Mouse (Mus musculus) adrenal gland, adult 18-20 months (tissue): ENCODE results near the gene Nceh1. TPM values are rescaled to one million over a fixed set of nuclear protein-coding genes. Genes with fewer than 3 reads are reported as not detected.

Experiments
- DNase-seq, 2 experiments: peaks; one replicate each; pipeline ENCODE4 v3.0.0; 2021 to 2022; ENCODE audit warnings: low spot score in 2 of 2
- total RNA-seq, 2 experiments: library from RNA; stranded (reverse); gene quantifications; 1 replicate in 1 of 2; 2 replicates in 1 of 2; pipeline ENCODE4 v1.2.3; 2021

Nceh1 gene
- total RNA-seq, 2 experiments from 2014 or later: 58.0 to 207 TPM

GRCm38 (mm10) chr3:27189320-27190261 is 6.8 kb downstream of the Nceh1 start:
- DNase-seq: peak; percentile 83

GRCm38 (mm10) chr3:27190865-27191264 is 8.1 kb downstream of the Nceh1 start:
- no peak for DNase-seq

DNA sequence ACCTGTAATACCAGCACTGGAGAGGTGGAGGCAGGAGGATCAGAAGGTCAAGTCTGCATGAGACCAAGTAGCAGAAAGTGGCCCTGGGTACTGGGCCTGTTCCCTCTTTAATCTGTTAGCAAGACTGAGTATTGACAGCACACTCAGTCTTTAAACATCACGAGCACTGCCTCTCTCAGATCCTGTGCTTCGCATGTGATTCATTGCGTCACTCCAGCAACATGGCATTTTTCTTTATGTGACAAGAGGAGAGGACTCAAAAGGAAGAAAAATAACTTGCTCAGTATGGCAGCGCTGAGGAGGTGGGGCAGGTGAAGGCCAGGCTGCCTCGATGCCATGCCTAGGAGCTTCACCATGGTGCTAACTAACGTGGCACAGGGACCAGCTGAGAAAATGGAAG is 9.1 kb downstream of the Nceh1 start:
- DNase-seq: no peak

DNA sequence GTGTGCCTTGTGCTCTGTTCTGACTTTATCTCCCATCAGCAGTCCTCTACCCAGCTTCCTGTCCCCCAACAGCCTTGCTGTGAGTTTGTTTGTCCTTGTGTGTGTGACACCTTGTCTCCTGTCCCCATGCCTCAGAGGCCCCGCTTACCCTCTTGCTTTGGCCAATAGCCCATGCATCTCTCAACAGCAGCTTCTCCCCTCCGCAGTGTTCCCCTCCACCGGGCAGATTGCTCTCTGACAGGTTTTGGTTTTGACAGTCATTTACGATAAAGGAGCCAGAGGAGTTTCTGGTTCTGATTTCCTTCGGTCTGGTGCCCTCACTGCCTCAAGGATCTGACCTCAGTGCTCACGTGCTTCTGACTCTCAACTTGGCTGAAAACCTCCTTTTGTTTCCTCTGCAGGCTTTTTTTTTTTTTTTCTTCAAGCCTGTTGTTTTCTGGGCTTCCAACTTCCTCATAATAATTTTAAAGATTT is 11.1 kb downstream of the Nceh1 start:
- DNase-seq: peak in 1 of 2 experiments; percentile 41

DNA sequence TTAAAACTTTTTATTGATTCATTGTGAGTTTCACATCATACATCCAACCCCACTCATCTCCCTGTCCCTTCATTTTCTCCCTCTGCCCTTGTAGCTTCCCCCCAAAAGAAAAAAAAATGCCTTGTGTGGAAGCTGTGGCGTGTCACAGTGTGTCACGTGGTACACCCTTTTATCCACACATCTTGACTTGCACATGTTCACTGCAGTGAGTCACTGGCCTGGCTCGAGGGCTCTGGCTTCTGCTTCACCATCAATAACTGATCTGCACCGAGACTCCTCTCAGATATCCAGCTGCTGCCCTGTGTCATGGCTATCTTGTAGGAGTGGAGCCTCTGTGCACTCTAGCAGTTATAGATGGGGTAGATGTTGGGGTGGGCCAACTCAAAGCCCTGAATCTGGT is 12.4 kb downstream of the Nceh1 start:
- peak in 1 of 2 experiments; percentile 37 for DNase-seq

GRCm38 (mm10) chr3:27195573-27196227 is 12.9 kb downstream of the Nceh1 start:
- no peak for DNase-seq

DNA sequence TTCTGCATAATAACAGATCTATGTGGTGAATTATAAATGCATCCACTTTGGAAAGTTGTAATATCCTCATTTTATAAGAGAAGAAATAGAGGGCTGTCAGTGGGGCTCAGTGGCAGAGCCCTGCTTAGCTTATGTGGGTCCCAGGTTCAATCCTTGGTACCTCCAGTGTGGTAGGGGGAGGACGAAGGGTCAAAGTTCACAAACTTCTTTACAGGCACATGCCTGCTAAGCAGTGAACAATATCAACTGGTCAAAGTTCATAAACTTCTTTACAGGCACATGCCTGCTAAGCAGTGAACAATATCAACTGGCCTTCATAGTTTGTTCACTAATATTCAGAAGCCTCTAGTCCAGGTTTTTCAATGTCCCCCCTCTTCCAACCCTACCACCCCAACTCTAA is 13.8 kb downstream of the Nceh1 start:
- DNase-seq: no peak

DNA sequence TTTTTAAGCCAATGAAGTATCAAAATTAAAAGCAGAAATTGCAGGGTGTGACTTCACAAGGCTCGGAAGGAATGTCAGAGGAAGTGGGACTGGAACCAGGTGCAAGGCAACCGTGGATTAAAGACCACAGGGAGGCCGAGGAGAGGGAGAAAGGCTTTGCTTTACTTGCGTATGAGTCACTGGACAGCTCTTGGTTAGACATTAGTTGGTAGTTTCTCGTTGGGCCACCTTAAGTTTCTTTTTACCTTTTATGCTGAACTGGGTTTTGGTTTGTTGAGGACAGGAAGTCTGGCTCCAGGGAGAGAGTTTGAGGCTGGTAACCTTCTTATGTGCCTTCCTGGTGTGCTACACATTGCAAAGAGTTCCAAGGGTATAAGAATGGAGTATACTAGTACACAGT is 15.1 kb downstream of the Nceh1 start:
- DNase-seq: no peak

GRCm38 (mm10) chr3:27199120-27199519 is 16.4 kb downstream of the Nceh1 start:
- DNase-seq: no peak

- no peak for DNase-seq
Measured at GRCm38 (mm10) chr3:27201728-27202411, 19.1 kb downstream of the Nceh1 start.

GRCm38 (mm10) chr3:27205068-27205467 is 22.3 kb downstream of the Nceh1 start:
- DNase-seq: no peak

GRCm38 (mm10) chr3:27205514-27206220 is 22.9 kb downstream of the Nceh1 start:
- DNase-seq: no peak

DNA sequence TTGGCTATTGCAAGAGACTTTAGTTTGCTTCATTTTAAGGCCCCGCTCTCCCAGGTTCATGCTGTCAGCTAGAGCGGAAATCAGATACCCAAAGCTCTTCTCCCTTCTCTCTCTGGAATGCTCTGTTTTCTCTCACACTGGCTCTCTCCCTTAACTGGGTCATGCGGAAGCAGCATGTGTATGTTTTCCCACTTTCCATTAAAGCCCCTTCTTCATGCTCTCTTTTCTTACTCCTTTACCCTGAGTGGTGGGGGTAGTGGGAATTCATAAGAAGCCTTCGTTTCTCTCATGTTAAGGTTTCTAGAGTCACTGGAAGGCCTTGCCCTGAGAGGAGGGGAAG is 23.4 kb downstream of the Nceh1 start:
- DNase-seq: no peak

DNA sequence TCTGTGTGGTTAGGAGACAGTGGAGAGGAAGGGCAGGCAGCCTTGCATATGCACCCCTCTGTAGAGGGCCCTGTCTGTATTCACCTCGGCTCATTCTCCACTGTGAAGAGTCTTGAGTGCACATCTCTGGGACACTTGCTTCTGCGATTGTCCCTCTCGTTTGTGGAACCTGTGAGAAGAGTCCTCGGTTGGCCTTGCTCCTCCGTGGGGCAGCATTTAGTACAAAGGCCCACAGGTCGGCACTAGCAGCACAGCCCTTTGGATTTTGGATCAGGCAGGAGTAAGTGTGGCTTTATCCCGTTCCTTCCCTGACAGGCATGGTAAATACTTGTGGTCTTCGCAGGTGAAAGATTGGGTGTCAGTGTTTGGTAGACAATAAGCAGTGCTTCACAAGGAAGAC is 23.8 kb downstream of the Nceh1 start:
- no peak for DNase-seq

- DNase-seq: no peak
Measured at GRCm38 (mm10) chr3:27209707-27210106, 26.9 kb downstream of the Nceh1 start.

DNA sequence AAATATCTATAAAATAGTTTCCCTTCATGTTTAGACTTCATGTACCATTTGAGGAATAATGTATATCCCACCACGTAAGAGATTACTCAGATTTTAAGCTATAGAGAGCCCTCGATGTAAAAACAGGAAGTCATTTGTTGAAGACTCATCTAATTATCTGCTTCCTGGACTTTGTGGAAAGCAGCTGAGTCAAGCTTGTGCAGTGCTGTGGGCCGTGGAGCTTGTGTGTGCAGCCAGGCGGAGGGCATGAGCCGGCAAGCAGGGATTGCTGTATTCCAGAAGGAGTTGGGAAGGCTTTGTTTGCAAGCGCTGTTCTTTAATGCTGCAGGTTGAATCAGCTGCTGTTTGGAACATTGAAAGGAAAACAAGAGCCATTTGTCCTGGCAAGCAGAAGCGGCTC is 27.5 kb downstream of the Nceh1 start:
- no peak for DNase-seq

- no peak for DNase-seq
Measured at GRCm38 (mm10) chr3:27214016-27214816, 31.5 kb downstream of the Nceh1 start.

GRCm38 (mm10) chr3:27217331-27217730 is 34.6 kb downstream of the Nceh1 start:
- no peak for DNase-seq

- DNase-seq: no peak
Measured at GRCm38 (mm10) chr3:27218604-27219003, 35.8 kb downstream of the Nceh1 start.

DNA sequence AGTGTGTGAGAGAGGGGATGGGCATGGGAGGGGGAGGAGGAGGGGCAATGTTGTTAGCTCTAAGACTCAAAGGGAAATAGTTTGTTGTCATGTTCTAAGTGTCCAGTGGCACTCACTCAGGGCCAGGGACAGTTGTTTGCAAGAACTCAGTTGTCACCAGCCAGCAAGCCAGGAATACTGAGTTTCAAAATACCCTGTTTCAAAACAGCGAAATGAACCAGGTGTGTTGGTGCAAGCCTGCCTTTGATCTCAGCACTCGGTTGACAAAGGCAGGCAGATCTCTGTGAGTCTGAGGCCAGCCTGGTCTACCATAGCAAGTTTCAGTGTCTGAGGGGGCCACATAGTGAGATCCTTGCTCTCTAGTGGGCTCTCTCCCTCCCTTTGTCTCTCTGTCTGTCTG is 39.3 kb downstream of the Nceh1 start:
- no peak for DNase-seq
